Mouse (Mus musculus) liver (tissue): ENCODE measurements around the gene Syngr1.

ENCODE experiments used
- DNase-seq: peaks from one replicate; pipeline ENCODE4 v3.0.0-alpha.2; 2020; ENCODE audit warnings: mixed read lengths

Gene Syngr1

DNA sequence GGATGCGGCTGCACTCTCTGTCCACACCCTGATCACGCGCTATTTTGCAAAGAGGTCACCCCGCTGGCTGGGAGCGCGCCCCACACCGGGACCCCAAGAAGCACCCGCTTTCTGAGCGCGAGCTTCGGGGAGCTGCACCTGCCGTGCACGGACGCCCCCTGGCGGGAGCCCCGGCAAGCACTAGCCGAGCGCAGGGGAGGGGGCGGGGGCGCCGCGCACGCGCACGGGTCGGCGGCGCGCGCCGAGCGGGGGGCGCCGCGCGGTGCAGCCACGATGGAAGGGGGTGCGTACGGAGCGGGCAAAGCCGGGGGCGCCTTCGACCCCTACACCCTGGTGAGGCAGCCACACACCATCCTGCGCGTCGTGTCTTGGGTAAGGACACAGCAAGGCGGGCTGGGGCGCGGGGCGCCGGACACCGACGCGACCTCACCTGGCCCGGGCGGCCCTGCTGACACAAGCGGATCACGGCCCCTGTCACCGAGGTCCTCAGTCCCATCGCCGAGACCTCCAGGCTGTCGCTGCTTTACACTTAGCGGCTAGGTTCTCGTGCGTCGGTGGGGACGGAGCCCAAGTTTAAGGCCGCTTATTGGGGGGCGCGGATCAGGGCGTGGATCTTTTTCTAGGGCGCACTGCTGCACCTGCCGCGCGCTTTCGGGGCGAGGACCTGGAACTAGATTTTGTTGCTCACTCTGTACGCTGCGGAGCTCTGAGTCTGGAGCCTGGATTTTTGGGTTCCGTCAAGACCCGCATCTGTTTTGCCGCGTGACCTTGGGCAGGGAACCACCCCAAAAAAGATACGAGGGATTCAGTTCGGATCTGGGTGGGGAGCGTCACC, at the start of gene Syngr1, which contains the start of gene Rpl3:
Gene Syngr1 (plus strand): TSS at position 214 of the 835 bp plus-strand sequence.
Gene Rpl3 (minus strand): TSS at position 748 of the 835 bp plus-strand sequence.
- DNase-seq, result peak; percentile 89

- no peak for DNase-seq
Observed at GRCm38 (mm10) chr15:80042152-80042551, 49.0 kb upstream of the Syngr1 start.

GRCm38 (mm10) chr15:80044249-80044648, 46.9 kb upstream of the Syngr1 start:
- DNase-seq, result no peak

- no peak for DNase-seq
Observed at GRCm38 (mm10) chr15:80045749-80046148, 45.4 kb upstream of the Syngr1 start.

DNA sequence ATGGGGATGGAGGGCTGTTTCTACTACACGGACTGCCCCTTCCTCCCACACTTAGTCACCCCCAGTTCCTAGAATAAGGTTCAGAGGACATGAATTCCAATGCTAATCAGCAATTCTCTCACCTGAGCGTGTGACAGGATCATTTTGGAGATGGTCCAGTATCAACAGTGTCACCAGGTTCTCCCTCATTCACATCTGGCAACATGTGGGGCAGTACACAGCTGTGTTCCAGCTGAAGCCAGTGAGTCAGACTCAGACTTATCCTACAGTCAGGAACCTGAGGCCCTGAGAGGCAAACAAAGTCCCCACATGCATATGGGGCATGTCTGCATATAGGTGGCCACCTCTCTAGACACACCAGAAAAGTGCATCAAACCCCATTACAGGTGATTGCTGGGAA, 43.9 kb upstream of the Syngr1 start:
- no peak for DNase-seq

- DNase-seq, result no peak
Observed at GRCm38 (mm10) chr15:80047973-80048372, 43.2 kb upstream of the Syngr1 start.

DNA sequence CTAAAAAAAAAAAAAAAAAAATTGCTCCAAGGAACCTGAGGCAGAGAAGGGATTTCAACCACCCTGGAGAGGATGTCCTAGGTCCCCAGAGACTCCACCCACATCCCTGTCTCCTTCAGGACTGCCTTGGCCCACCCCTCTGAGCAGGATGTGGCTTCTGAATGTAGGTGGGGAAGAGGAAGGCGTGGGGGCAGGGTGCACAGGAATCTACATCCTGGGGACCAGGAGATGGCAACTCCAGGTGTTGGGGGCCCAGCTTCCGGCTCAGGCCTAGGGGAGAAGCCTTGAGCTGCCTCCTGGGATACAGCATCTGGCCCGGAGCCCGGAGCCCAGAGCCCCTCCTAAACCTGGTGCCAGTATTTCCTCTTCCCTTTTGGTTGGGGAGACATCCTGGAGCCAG, 41.0 kb upstream of the Syngr1 start:
- no peak for DNase-seq

DNA sequence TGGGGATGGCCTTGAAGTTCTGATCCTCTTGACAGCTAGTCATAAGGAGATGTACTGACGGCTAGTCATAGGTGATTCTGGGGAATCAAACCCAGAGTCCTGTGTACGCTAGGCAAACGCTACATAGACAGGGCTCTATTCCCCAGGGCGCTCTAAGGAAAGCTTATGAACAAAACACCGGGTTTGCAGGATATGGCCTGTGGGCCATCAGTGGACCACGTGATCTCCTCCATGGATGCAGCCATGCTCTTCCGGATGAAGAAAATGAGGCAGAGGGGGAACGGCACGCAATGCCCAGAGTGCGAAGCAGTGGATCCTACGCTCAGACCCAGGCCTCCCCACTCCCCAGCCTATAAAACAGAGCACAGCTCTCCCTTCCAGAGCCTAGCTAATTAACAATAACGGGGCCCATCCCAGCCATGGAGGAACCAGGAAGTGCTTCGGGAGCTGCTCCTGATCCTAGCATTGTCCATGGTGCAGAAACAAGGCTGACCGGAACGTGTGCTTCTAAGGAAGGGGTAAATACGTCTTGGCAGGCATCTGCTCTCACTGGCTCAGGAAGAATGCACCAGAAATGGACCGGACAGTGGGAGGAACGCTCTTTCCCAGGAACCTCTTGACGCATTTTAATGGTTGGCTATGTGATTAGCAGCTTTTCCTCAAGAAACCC, 39.9 kb upstream of the Syngr1 start:
- DNase-seq, result no peak

GRCm38 (mm10) chr15:80051782-80052181, 39.4 kb upstream of the Syngr1 start:
- no peak for DNase-seq

DNA sequence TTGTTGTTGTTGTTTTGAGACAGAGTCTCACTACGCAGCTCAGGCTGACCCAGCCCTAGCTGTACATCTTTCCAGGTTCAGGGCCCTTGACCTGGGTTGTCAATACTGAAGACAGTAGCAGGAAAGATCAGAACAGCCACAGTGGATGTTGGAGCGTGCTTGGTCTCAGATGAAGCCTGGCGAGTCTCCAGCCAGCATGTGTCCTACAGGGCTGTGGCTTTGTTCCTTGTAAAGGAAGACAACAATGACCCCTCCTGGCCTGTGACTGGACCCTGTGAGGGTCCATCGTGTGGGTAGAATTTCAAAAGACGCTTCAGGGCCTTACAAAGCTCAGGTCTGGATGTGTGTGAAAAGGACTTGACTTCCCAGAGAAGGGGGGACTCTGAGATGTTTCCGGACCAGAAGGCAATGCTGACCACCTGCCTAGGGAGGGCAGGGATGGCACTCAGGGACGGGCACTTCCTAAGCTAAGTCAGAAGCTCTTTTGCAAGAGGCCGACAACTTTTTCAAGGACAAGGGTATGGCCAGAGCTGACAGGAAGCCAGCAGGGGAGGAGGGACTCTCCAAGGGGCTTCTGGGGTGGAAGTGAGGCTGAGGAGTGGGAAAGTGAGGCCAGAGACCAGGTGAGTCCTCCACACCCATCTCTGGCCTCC, 37.6 kb upstream of the Syngr1 start:
- DNase-seq, result no peak

DNA sequence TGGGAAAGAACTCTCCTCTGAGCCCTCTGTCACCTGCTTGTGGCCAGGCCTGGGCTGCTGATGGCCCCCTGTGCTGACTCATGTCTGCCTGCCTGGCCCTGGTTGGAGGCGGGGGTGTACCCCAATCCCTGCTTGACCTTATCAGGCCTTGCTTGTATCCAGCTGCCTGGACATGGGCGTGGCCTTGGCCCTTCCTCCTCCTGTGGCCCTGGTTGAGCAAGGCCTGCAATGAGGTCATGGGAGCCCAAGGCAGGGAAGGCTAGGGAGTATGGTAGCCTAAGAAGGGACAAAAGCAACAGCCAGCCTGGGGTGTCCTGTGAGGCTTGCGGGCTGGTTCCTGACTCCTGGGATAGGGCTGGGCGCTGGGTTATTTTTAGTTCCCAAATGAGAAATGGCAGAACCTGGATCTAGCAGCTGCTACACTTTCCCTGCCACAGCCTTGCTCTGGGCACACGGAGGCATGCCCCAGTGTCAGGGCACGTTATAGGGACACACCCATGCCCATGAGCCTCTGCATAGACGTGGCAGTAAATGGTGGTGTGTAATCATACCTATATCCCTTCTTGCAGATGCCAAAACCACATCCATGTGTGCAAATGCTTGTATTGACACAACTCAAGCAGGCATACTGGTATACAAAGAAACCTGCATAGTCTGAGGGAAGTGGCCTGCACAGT, 37.0 kb upstream of the Syngr1 start:
- DNase-seq, result peak; percentile 67

GRCm38 (mm10) chr15:80058151-80058550, 33.0 kb upstream of the Syngr1 start:
- no peak for DNase-seq

- no peak for DNase-seq
Observed at GRCm38 (mm10) chr15:80059606-80060005, 31.5 kb upstream of the Syngr1 start.

GRCm38 (mm10) chr15:80060356-80061070, 30.6 kb upstream of the Syngr1 start:
- no peak for DNase-seq

GRCm38 (mm10) chr15:80061071-80061550, 30.0 kb upstream of the Syngr1 start:
- DNase-seq, result no peak

DNA sequence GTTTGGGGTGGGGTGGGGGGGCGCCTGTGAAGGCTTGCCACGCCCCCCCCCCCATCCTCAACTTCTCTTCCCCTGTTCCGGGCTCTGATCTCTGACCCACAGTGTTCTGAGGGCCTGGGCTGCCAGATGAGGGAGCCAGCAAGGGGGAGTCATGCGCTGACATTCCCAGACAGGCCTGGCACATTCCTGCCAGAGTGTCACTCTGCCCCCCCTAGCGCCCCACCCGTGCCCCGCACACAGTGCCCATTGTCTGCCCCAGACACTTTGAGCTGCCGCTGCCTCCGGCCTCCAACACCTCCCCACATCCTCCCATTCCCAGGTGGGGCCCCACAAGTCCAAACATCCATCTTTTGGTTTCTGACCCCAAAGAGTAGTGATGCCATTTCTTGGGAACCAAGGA, 28.8 kb upstream of the Syngr1 start:
- DNase-seq, result no peak

GRCm38 (mm10) chr15:80062821-80063220, 28.3 kb upstream of the Syngr1 start:
- DNase-seq, result no peak

DNA sequence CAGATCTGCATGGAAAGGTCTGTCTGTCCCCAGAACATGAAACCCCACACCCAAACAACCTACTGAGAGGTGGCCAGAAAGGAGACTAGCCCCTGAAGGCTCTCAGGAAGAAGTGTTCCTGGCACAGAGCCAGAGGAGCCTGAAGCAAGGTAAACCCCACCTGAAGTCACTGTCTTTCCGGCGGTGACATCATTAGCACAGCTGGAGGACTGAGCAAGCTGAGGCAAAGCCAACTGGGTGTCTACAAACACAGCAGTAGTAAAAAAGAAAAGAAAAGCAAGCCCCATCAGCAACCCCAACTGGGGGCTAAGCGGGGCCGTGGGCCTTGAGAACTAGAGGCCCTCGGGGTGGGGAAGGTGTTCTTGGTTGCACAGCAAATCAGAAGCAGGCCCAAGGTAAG, 26.2 kb upstream of the Syngr1 start:
- DNase-seq, result no peak

- peak; percentile 71 for DNase-seq
Observed at GRCm38 (mm10) chr15:80065414-80065813, 25.7 kb upstream of the Syngr1 start.

DNA sequence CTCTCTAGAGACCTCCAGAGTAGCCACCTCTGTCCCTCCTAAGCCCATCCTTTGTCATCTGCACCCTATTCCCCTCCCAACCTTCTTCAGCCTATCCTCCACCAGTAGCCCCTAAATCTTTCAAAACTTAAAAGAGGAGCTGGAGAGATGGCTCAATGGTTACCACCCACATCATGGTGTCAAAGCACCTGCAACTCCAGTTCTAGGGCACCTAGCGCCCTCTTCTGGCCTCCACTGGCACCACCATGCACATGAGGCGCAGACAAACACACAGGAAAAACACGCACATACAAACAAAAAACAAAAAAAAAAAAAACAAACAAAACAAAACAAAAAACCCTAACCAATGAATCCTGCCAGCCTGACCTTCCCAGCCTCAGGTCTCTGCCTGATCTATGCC, 24.6 kb upstream of the Syngr1 start:
- DNase-seq, result peak; percentile 51

GRCm38 (mm10) chr15:80069171-80069570, 22.0 kb upstream of the Syngr1 start:
- no peak for DNase-seq

GRCm38 (mm10) chr15:80070095-80070644, 21.0 kb upstream of the Syngr1 start:
- no peak for DNase-seq
